Mouse (Mus musculus): Measurements from ENCODE around the gene Ltc4s.

- TF ChIP-seq CTCF (IDR thresholded peaks at IDR 0.05; ENCODE audit: control insufficient read depth, insufficient read depth, insufficient read length) (no peak), MAX (IDR thresholded peaks at IDR 0.05) (no peak), MYOD1 (IDR thresholded peaks at IDR 0.05; ENCODE audit: control insufficient read depth, insufficient read length, low read depth) (no peak)
Measured at GRCm38 (mm10) chr11:50198219-50198846, 40.1 kb downstream of the Ltc4s start.

All from C2C12 (cell line).